Mouse (Mus musculus) erythroblast, embryonic 14.5 days (primary cell): ENCODE data around the gene Vps50. TPM values are rescaled to one million over a fixed set of nuclear protein-coding genes. Genes with fewer than 3 reads are reported as not detected.

Experiments
- H3K27me3 ChIP-seq: 2 replicates; pipeline ENCODE4 v1.6.1; 2012; ENCODE audit warnings: inconsistent platforms; ENCODE audit not compliant: control insufficient read depth
- H3K36me3 ChIP-seq: 2 replicates; pipeline ENCODE4 v1.6.1; 2012; ENCODE audit warnings: mild to moderate bottlenecking, inconsistent platforms; ENCODE audit not compliant: control insufficient read depth
- H3K4me1 ChIP-seq: 2 replicates; pipeline ENCODE4 v1.6.1; 2012; ENCODE audit warnings: inconsistent platforms; ENCODE audit not compliant: control insufficient read depth
- H3K4me3 ChIP-seq: replicated peaks from 2 replicates; pipeline ENCODE3; 2012; ENCODE audit warnings: moderate library complexity, mild to moderate bottlenecking, inconsistent platforms
- H3K9me3 ChIP-seq: 2 replicates; pipeline ENCODE4 v1.6.1; 2012; ENCODE audit warnings: low read length, inconsistent platforms, mixed read lengths; ENCODE audit not compliant: control insufficient read depth
- GATA1 ChIP-seq: IDR thresholded peaks from 2 replicates; pipeline ENCODE4 v1.6.1; 2012; ENCODE audit warnings: low read length, inconsistent platforms, mixed read lengths
- TAL1 ChIP-seq: IDR thresholded peaks from 3 replicates; pipeline ENCODE4 v1.6.1; 2012; ENCODE audit warnings: low read length, inconsistent platforms, mixed read lengths
- polyA plus RNA-seq: library from polyadenylated mRNA; stranded (reverse); fragments of >175 nt; gene quantifications from 2 replicates; pipeline ENCODE4 v1.2.3, GENCODE M21; 2012

Vps50 gene
- polyA plus RNA-seq, 1 experiment, result 0.15 TPM

GRCm38 (mm10) chr6:3511116-3511515 lies 12.9 kb downstream of the Vps50 start:
- H3K4me1 ChIP-seq, result peaks cover 5% of the 10 kb centered on the region
- TF ChIP-seq TAL1, result no peak
- no peak for TF ChIP-seq GATA1
- H3K36me3 ChIP-seq, result no peaks in the 10 kb centered on the region; the same call in 1 of the 2 replicates
- no peaks in the 10 kb centered on the region for H3K27me3 ChIP-seq
- no peaks in the 10 kb centered on the region for H3K9me3 ChIP-seq
- H3K4me3 ChIP-seq, result no peak overlapping the region

- H3K27me3 ChIP-seq, result no peaks in the 10 kb centered on the region
- no peaks in the 10 kb centered on the region for H3K9me3 ChIP-seq
- no peak for TF ChIP-seq GATA1
- no peak for TF ChIP-seq TAL1
Measured at GRCm38 (mm10) chr6:3511612-3512011, 13.4 kb downstream of the Vps50 start.

GRCm38 (mm10) chr6:3512611-3513010 lies 14.4 kb downstream of the Vps50 start:
- H3K4me3 ChIP-seq, result no peak overlapping the region
- peaks cover 2% of the 10 kb centered on the region; the same call in 1 of the 2 replicates for H3K4me1 ChIP-seq
- H3K9me3 ChIP-seq, result no peaks in the 10 kb centered on the region
- no peak for TF ChIP-seq TAL1
- no peak for TF ChIP-seq GATA1
- H3K27me3 ChIP-seq, result no peaks in the 10 kb centered on the region
- H3K36me3 ChIP-seq, result peaks cover 4% of the 10 kb centered on the region

More at GRCm38 (mm10) chr6:3511612-3512011, 13.4 kb downstream of the Vps50 start:
- Histone ChIP-seq H3K4me3 (no peak overlapping the region), H3K4me1 (peaks cover 5% of the 10 kb centered on the region), H3K36me3 (no peaks in the 10 kb centered on the region)

GRCm38 (mm10) chr6:3528198-3528597 lies 30.0 kb downstream of the Vps50 start:
- no peaks in the 10 kb centered on the region for H3K9me3 ChIP-seq
- peaks cover 5% of the 10 kb centered on the region for H3K36me3 ChIP-seq
- no peaks in the 10 kb centered on the region for H3K27me3 ChIP-seq
- no peaks in the 10 kb centered on the region for H3K4me1 ChIP-seq
- H3K4me3 ChIP-seq, result no peak overlapping the region
- TF ChIP-seq GATA1, result no peak
- no peak for TF ChIP-seq TAL1

GRCm38 (mm10) chr6:3531445-3531844 lies 33.3 kb downstream of the Vps50 start:
- H3K27me3 ChIP-seq, result no peaks in the 10 kb centered on the region
- no peak for TF ChIP-seq GATA1
- TF ChIP-seq TAL1, result no peak

GRCm38 (mm10) chr6:3536048-3536447 lies 37.9 kb downstream of the Vps50 start:
- H3K9me3 ChIP-seq, result no peaks in the 10 kb centered on the region
- TF ChIP-seq GATA1 (no peak), TAL1 (no peak)
- H3K4me1 ChIP-seq, result no peaks in the 10 kb centered on the region
- peaks cover 17% of the 10 kb centered on the region for H3K36me3 ChIP-seq
- no peaks in the 10 kb centered on the region for H3K27me3 ChIP-seq
- no peak overlapping the region for H3K4me3 ChIP-seq

More at GRCm38 (mm10) chr6:3531445-3531844, 33.3 kb downstream of the Vps50 start:
- H3K4me1 ChIP-seq, result no peaks in the 10 kb centered on the region
- peaks cover 11% of the 10 kb centered on the region for H3K36me3 ChIP-seq
- no peak overlapping the region for H3K4me3 ChIP-seq
- H3K9me3 ChIP-seq, result no peaks in the 10 kb centered on the region

- peaks cover 2% of the 10 kb centered on the region; the same call in 1 of the 2 replicates for H3K4me1 ChIP-seq
- no peak overlapping the region for H3K4me3 ChIP-seq
- H3K27me3 ChIP-seq, result no peaks in the 10 kb centered on the region
- H3K9me3 ChIP-seq, result no peaks in the 10 kb centered on the region
- no peak for TF ChIP-seq GATA1
- TF ChIP-seq TAL1, result no peak
- H3K36me3 ChIP-seq, result peaks cover 16% of the 10 kb centered on the region
Measured at GRCm38 (mm10) chr6:3539470-3539869, 41.3 kb downstream of the Vps50 start.

GRCm38 (mm10) chr6:3543862-3544261 lies 45.7 kb downstream of the Vps50 start:
- H3K36me3 ChIP-seq, result peaks cover 10% of the 10 kb centered on the region
- H3K9me3 ChIP-seq, result no peaks in the 10 kb centered on the region
- H3K27me3 ChIP-seq, result no peaks in the 10 kb centered on the region
- TF ChIP-seq TAL1 (no peak), GATA1 (no peak)
- peaks cover 2% of the 10 kb centered on the region; the same call in 1 of the 2 replicates for H3K4me1 ChIP-seq
- H3K4me3 ChIP-seq, result no peak overlapping the region

- Histone ChIP-seq H3K27me3 (no peaks in the 10 kb centered on the region), H3K9me3 (no peaks in the 10 kb centered on the region), H3K36me3 (peaks cover 10% of the 10 kb centered on the region), H3K4me1 (peaks cover 4% of the 10 kb centered on the region), H3K4me3 (no peak overlapping the region)
- TF ChIP-seq GATA1, result no peak
- TF ChIP-seq TAL1, result no peak
Measured at GRCm38 (mm10) chr6:3544970-3545369, 46.8 kb downstream of the Vps50 start.

- H3K4me3 ChIP-seq, result no peak overlapping the region
- peaks cover 11% of the 10 kb centered on the region for H3K36me3 ChIP-seq
- peaks cover 8% of the 10 kb centered on the region for H3K4me1 ChIP-seq
- no peak for TF ChIP-seq TAL1
- TF ChIP-seq GATA1, result no peak
- H3K9me3 ChIP-seq, result no peaks in the 10 kb centered on the region
- no peaks in the 10 kb centered on the region for H3K27me3 ChIP-seq
Measured at GRCm38 (mm10) chr6:3548959-3549358, 50.8 kb downstream of the Vps50 start.
